Mouse (Mus musculus) liver, embryonic 14.5 days (tissue): ENCODE data around the gene Ccdc40. TPM values are rescaled to one million over a fixed set of nuclear protein-coding genes. Genes with fewer than 3 reads are reported as not detected.

Source experiments
- ATAC-seq: fragments of 200-750 bp; cut with Nextera tagmentation; 2 replicates; pipeline ENCODE4 v1.8.0; 2017; ENCODE audit warnings: moderate number of reproducible peaks, mild to moderate bottlenecking, moderate library complexity; ENCODE audit not compliant: insufficient read depth
- DNase-seq, 3 experiments: peaks; one replicate each; pipeline ENCODE4 v3.0.0-alpha.2; 2012 to 2013; ENCODE audit warnings: low read depth in 3 of 3, low spot score in 3 of 3
- H3K27ac ChIP-seq: fragments of 300-500 bp; sonication (generic); 2 replicates; pipeline ENCODE4 v1.5.1; 2014; ENCODE audit warnings: moderate library complexity, mild to moderate bottlenecking, control low read depth, inconsistent platforms
- H3K27me3 ChIP-seq: fragments of 300-500 bp; sonication (generic); 2 replicates; pipeline ENCODE4 v1.6.1; 2014; ENCODE audit warnings: mild to moderate bottlenecking, low read length, moderate library complexity; ENCODE audit not compliant: control insufficient read depth, insufficient read depth
- H3K36me3 ChIP-seq: fragments of 300-500 bp; sonication (generic); replicated peaks from 2 replicates; pipeline ENCODE4 v1.6.1; 2014; ENCODE audit warnings: low read depth; ENCODE audit not compliant: control insufficient read depth, insufficient read depth
- H3K4me1 ChIP-seq, 2 experiments: fragments of 200-500 bp in 1 of 2; fragments of 300-500 bp in 1 of 2; sonication (generic) in 1 of 2; replicated peaks; 2 replicates each; pipeline ENCODE4 v1.6.1; 2012 to 2014; ENCODE audit warnings: antibody characterized with exemption in 1 of 2, inconsistent platforms in 1 of 2, low read length in 1 of 2; ENCODE audit not compliant: control insufficient read depth in 2 of 2, insufficient read depth in 2 of 2
- H3K4me2 ChIP-seq: fragments of 300-500 bp; sonication (generic); 2 replicates; pipeline ENCODE4 v1.6.1; 2014; ENCODE audit warnings: low read depth, mild to moderate bottlenecking, control low read depth, moderate library complexity
- H3K4me3 ChIP-seq, 2 experiments: fragments of 200-500 bp in 1 of 2; fragments of 300-500 bp in 1 of 2; sonication (generic) in 1 of 2; 2 replicates each; pipeline ENCODE4 v1.5.1; 2012 to 2014; ENCODE audit warnings: low read depth in 2 of 2, low read length in 2 of 2, mild to moderate bottlenecking in 2 of 2, control low read depth in 1 of 2, inconsistent platforms in 1 of 2, moderate library complexity in 1 of 2; ENCODE audit not compliant: insufficient read depth in 1 of 2
- H3K9ac ChIP-seq: fragments of 300-500 bp; sonication (generic); replicated peaks from 2 replicates; pipeline ENCODE4 v1.6.1; 2014; ENCODE audit warnings: mild to moderate bottlenecking, control low read depth, moderate library complexity
- H3K9me3 ChIP-seq: fragments of 300-500 bp; sonication (generic); 2 replicates; pipeline ENCODE4 v1.6.1; 2016; ENCODE audit warnings: low read length, mixed read lengths; ENCODE audit not compliant: control insufficient read depth
- CTCF ChIP-seq: IDR thresholded peaks from 2 replicates; pipeline ENCODE4 v1.5.1; 2016; ENCODE audit warnings: antibody characterized with exemption, low read depth, control low read depth
- EP300 ChIP-seq: IDR thresholded peaks from 2 replicates; pipeline ENCODE4 v1.6.1; 2016; ENCODE audit warnings: antibody characterized with exemption, low read depth
- WGBS: fragments of 180-500 bp; shearing (Covaris S2); extraction: QIAGEN DNeasy Blood & Tissue Kit; methylation state at CpG from one replicate; pipeline ENCODE4 v1.1.7; 2014; ENCODE audit not compliant: insufficient replicate concordance; 5-methylcytosine and 5-hydroxymethylcytosine counted together
- polyA plus RNA-seq, 2 experiments: library from polyadenylated mRNA; depleted of rRNA in 1 of 2; stranded (reverse) in 1 of 2; unstranded in 1 of 2; fragments of >200 nt; fragmentation: Nextera tagmentation in 1 of 2; extraction: Ambion mirVana in 1 of 2; gene quantifications; 2 replicates each; pipeline versions ENCODE4 v1.2.1 to v1.2.3; 2012 to 2014

The Ccdc40 gene
- polyA plus RNA-seq, 2 experiments, result 0.42 to 0.59 TPM

DNA sequence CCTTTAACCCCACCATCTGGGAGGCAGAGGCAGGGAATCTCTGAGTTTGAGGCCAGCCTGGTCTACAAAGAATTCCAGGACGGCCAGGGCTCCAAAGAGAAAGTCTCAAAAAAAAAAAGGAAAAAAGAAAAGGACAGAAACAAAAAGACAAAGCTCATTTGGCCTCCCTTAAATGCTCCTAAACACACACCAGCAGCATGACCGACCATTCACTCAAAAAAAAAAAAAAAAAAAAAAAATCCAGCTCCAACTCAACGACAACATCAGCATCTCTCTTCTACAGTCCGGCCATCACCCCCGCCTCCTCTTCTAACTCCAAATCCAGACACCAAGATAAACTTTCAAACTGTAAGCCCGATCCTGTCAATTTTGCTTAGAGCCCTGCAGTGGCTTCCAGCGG is 70.5 kb downstream of the Ccdc40 start:
- DNase-seq (no peak), ATAC-seq (no peak)
- Histone ChIP-seq H3K36me3 (peaks cover 42% of the 10 kb centered on the region), H3K4me2 (peak overlapping the region; percentile 95), H3K9me3 (no peaks in the 10 kb centered on the region), H3K4me3 (peak overlapping the region; percentile 74 to 75), H3K4me1 (peaks cover 2 to 10% of the 10 kb centered on the region in 2 experiments; a peak in 3 of 4 replicates), H3K27me3 (no peaks in the 10 kb centered on the region), H3K27ac (peak overlapping the region; percentile 62), H3K9ac (peak overlapping the region; percentile 87)
- 13% methylated on average over 7 of the region's 7 CpGs for WGBS
- TF ChIP-seq CTCF, result no peak
- no peak for TF ChIP-seq EP300

DNA sequence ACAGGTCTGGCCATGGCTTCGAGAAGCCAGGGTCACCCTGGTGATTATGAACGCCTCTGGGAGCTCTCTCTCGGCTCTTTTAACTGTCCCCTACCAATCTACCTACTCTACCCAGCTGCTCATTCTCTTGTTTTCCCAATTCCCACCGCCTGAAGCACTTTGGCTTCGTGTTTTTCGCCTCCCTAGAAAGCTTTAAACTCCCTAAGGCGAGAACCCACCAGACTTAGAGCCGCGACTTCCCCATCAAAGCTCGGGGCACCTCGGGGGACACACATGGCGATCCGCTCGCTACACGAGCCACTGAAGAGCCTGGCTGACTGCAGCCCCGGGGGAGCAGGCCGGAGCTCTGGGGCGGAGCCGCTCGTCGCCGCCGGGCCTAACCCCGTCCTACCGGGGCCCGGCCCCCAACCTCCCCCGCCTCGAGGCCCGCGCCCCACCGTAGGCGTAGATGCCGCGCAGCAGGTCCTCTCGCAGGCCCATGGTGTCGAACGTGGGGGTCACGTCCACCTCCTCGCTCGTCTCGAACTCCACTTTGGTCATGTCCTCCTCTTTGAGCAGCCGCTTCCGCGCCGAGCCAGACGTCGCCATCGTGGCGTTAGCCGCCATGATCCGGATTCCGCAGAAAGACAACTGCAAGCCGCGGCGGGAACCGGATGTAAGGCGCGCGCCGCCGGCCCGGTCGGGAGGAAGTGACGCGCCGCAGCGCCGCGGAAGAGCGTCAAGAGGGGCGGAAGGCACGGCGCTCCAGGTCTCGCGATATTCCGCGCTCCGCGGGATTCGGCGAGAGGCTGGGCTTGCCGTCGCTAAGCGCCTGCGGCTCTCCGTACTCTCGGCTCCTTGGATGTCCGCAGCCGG is 71.2 kb downstream of the Ccdc40 start, which contains the start of gene Eif4a3:
TSS of gene Eif4a3 (minus strand) at position 699 of the 855 bp plus-strand sequence.
- peak within 1 kb of the TSS; percentile 87 for H3K9ac ChIP-seq
- H3K4me1 ChIP-seq, result peaks cover 2 to 10% of the 10 kb centered on the region in 2 experiments; a peak in 3 of 4 replicates
- H3K9me3 ChIP-seq, result no peaks in the 10 kb centered on the region
- peak within 1 kb of the TSS; percentile 95 for H3K4me2 ChIP-seq
- under 1% methylated on average over 89 of the region's 89 CpGs for WGBS
- H3K36me3 ChIP-seq, result peaks cover 35% of the 10 kb centered on the region
- peak; percentile 94 for ATAC-seq
- H3K27ac ChIP-seq, result peak within 1 kb of the TSS; percentile 62
- peak within 1 kb of the TSS; percentile 74 to 75 for H3K4me3 ChIP-seq
- H3K27me3 ChIP-seq, result no peaks in the 10 kb centered on the region
- peak; percentile 92 to 93 (median 93) for DNase-seq
- TF ChIP-seq CTCF (no peak), EP300 (peak; percentile 88)

DNA sequence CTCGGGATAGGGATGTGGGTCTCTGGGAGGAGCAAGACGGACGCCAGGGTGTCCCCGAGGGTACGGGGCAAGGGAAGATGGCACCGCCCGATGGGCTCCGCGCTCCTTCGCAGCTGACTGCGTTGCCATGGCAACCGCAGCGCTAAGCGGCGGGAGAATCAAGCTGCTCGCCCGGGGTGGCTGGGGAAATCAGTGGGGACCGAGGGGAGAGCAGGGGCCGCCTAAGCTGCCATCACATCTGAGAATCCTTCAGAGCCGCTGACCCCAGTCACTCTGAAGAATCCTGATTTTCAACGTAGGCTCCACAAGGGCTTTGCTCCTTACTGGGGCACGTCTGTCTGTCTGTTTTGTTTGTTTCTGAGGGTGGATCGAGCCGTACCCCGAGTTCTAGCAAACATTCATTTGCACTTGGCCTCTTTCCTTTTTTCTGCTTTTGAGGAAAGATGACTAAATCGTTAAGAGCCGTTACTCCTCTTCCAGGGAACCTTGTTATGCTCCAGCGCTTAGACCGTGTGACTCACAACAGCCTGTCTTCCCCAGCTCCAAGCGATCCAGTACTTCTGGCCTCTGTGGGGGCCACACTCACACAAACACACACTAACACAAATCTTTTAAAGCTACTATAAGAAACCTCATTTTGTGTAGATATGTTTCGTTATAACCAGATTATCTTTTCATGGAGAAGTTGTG is 72.0 kb downstream of the Ccdc40 start:
- TF ChIP-seq EP300 (no peak), CTCF (no peak)
- H3K4me2 ChIP-seq, result peak overlapping the region; percentile 95
- H3K9me3 ChIP-seq, result no peaks in the 10 kb centered on the region
- H3K27me3 ChIP-seq, result no peaks in the 10 kb centered on the region
- DNase-seq (peak in 1 of 3 experiments; percentile 9), ATAC-seq (peak; percentile 73)
- 2% methylated on average over 31 of the region's 31 CpGs for WGBS
- no peak overlapping the region; the same call in 1 of the 2 replicates for H3K27ac ChIP-seq
- H3K9ac ChIP-seq, result peak overlapping the region; percentile 87
- H3K4me1 ChIP-seq, result peaks cover 2 to 10% of the 10 kb centered on the region in 2 experiments; a peak in 3 of 4 replicates
- peaks cover 29% of the 10 kb centered on the region for H3K36me3 ChIP-seq
- H3K4me3 ChIP-seq, result peak overlapping the region; percentile 74 to 75

DNA sequence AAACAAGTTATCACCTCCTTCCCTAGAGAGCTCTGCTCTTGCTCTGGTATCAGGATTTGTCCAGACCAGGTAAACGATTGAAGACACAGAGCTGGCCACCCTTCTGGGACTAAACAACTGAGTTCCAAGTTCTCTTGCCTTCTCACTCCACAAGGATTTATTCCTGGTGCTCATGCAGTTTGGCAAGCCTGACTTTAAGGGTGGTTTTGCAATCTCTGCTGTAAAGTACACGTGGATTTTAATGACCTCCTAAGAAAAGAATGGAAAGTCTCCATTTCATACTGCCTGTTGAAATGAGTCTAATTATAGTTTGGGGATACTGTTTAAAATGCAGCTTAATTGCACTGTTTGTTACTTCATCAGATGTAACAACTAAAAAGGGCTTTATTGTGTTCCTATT is 72.6 kb downstream of the Ccdc40 start:
- peaks cover 23% of the 10 kb centered on the region for H3K36me3 ChIP-seq
- H3K4me1 ChIP-seq, result peaks cover 2 to 10% of the 10 kb centered on the region in 2 experiments; a peak in 3 of 4 replicates
- no peaks in the 10 kb centered on the region for H3K9me3 ChIP-seq
- DNase-seq (no peak), ATAC-seq (no peak)
- peak overlapping the region; percentile 95 for H3K4me2 ChIP-seq
- peak overlapping the region; percentile 87; the same call in 1 of the 2 replicates for H3K9ac ChIP-seq
- TF ChIP-seq EP300, result no peak
- no peak for TF ChIP-seq CTCF
- H3K27me3 ChIP-seq, result no peaks in the 10 kb centered on the region
- no peak overlapping the region for H3K27ac ChIP-seq
- WGBS, result 22% methylated on average over 2 of the region's 2 CpGs
- peak overlapping the region in 1 of 2 experiments; percentile 75; a peak in 2 of 4 replicates for H3K4me3 ChIP-seq
